Mouse (Mus musculus): ENCODE results near the gene Smad1. TPM values are rescaled to one million over a fixed set of nuclear protein-coding genes. Genes with fewer than 3 reads are reported as not detected.

Smad1 gene
- total RNA-seq, 2 experiments from 2014 or later = 29.0 to 33.2 TPM

GRCm38 (mm10) chr8:79384276-79385271, 14.7 kb downstream of the Smad1 start:
- DNase-seq (ENCODE audit: low spot score in 2 of 2) = no peak

DNA sequence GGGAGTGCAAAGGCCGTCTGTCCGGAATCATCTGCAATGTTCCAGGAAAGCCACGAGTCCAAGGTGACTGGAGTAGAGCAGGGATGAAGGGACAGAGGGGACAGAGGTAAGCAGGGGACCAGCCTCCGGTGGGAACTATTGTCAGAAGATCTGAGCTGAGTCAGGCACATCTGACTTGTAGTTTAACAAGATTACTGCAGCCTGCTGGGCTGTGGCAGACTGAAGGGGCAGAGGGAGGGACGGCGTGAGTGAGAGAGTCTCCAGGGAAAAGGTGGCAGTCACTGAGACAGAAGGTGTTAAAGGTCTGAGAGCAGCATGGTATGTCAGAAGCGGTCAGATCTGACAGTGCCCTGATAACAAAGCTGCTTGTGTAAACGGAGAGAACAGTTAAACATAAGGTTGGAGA, 16.5 kb downstream of the Smad1 start:
- no peak for DNase-seq (ENCODE audit: low spot score in 2 of 2)

DNA sequence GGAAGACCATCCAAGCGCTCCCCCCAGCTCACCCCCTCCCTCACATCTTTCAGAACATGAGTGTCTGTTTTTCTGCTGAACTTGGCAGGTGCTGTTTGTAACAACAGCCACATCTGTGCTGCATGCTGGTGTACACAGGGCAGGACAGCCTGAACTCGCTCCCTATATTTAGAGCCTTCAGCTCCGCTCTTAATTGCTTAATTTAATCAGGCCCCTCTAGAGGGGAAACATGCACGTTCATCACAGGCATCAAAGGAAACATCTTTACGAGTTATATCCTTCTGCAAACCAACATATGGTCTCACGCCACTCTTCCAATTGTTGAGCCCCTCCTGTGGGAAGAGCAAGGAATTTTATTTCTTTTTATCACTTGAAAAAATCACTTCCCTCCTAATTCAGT, 17.5 kb downstream of the Smad1 start:
- DNase-seq (ENCODE audit: low spot score in 2 of 2) = no peak

- DNase-seq (ENCODE audit: low spot score in 2 of 2) = no peak
Observed at GRCm38 (mm10) chr8:79380386-79380785, 18.9 kb downstream of the Smad1 start.

DNA sequence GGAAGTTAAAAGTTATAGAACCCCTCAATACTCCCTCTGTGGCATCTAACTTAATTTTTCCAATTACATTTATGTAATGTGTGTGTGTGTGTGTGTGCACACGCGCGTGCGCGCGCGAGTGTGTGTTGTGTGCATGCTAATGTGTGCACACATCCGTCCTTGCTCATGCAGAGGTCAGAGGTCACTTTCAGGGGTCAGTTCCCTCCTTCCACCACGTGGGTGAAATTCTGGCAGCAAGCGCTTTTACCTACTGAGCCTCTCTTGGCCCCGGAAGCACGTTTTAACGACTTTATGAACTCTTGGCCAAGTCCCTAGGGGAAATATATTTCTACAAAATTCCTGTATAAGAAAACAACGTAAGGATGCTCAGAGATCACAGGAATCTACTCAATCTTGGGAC, 19.3 kb downstream of the Smad1 start:
- DNase-seq (ENCODE audit: low spot score in 2 of 2) = no peak

DNA sequence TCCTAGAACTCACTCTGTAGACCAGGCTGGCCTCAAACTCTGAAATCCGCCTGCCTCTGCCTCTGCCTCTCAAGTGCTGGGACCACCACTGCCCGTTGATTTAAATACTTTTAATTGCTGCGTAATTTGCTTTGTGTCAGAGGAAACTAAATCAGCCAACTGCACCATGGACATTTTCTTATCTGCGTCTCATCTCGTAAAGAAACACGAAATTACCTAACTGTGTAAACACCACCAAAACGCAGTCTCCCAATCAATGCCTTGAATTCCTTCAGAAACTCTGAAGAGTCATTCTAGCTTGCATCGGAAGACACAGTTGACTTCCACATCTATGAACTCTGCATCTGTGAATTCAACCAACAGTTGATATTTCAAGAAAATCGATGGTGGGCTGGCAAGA, 22.7 kb downstream of the Smad1 start:
- DNase-seq (ENCODE audit: low spot score in 2 of 2) = no peak

DNA sequence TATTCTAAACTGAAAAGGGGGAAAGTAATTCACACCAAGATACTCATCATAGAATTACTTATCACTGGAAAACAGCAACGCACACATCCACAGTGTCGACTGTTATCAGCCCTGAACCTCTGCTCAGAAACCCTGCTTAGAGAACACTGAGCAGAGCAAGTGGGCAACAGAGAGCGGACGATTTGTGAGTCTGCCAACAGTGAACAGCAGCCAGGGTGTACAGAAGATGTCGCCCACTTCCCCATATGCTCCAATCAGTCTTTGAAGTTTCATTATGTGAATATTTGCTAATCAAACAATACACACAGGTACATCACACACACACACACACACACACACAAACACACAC, 23.6 kb downstream of the Smad1 start:
- peak in 1 of 2 experiments; percentile 42 for DNase-seq (ENCODE audit: low spot score in 2 of 2)

DNA sequence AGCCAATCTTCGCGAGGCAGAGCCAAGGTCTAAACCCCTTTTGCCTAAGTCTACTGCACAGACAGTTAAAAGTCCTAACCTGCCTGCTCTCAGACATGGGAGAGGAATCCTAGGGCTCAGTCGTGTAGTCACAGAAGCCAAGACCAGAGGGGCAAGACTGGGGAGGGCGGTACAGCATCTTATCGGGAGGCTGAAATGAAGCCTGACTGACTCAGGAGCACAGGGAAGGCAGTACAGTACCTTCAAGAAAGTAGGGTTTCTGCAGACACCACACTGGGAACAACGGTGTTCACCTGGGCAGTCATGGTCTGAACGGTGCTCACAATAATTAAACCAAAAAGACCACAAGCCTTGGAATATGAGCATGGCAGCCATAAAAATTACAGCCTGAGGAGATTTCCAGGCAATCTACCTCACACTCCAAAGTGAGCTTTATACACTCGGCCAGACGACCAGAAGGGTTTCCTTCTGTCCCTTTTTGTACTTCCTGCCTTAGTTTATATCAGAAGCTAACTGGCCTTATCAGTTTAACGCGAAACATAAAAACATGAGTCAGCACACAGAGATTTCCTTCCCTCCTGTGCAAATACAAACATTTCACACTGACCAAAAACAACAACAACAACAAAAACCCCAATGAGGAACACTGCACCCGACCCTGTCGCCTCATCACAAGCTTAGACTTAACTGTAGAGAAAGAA, 24.1 kb downstream of the Smad1 start:
- DNase-seq (ENCODE audit: low spot score in 2 of 2) = no peak

DNA sequence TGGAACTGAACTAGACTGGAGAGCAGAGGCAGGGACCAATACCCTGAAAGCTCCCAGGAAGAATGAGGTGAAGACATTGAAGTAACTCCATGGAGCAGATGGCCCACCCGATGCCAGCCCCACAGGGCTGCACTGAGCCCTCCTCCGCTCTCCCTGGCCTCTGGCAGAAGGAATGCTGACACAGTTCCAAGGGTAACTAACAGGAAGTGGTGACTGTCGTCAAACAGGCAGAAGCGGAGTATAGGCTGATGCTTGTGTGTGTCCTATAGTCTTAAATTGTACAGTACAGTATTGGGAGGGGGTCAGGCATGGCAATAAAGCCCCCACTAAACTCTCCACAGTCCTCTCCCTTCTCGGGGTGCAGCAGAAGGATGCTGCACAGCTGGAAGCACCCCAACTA, 24.9 kb downstream of the Smad1 start:
- DNase-seq (ENCODE audit: low spot score in 2 of 2) = no peak

DNA sequence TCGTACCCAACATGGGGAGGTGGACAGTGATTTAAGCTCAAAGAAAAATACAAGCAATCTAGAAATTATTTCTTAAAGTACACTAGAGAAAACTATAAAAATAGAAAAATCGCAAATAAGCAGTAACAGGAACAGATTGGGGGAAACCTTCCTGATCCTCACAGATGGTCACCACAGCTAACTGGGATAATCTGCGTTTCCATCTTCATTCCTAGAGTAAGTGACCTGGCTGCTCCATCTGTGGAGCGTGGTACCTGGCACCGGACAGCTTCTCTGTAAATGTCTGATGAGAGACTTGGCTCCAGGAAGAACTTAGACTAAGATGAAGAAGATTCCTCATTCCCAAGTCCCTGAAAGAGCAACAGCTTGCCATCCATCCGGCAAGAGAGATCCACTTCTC, 25.8 kb downstream of the Smad1 start:
- DNase-seq (ENCODE audit: low spot score in 2 of 2) = no peak

GRCm38 (mm10) chr8:79372960-79373359, 26.4 kb downstream of the Smad1 start:
- no peak for DNase-seq (ENCODE audit: low spot score in 2 of 2)

GRCm38 (mm10) chr8:79372521-79372920, 26.8 kb downstream of the Smad1 start:
- DNase-seq (ENCODE audit: low spot score in 2 of 2) = no peak

GRCm38 (mm10) chr8:79372084-79372483, 27.2 kb downstream of the Smad1 start:
- DNase-seq (ENCODE audit: low spot score in 2 of 2) = no peak

DNA sequence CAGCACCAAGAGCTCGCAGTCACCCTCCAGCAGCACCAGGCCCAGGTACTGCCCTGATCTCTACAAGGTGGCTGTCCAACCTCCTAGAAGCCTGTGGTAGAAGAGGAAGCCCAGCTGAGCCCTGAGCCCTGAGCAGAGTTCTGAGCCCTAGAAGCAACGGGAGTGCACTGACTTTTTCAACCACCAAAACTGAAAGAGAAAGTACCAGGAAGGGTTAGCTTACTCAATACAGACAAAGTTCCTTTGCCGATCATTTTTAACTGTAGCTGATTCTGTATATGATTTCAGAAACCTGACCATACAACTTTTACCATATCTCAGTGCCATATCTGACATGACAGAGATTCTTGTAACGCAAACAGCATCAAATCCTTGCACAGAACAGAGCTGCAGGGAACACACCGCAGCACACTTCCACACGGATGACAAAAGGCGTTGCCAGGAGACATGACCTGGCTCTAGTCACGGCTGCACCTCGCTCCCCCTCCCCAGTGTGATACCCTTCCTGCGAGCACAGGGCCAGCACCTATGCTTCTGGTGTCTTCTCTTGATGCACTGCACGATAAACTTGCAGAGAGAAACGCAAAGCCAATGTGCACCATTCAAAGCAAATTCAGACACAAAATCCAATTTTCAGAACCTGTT, 28.6 kb downstream of the Smad1 start:
- no peak for DNase-seq (ENCODE audit: low spot score in 2 of 2)

GRCm38 (mm10) chr8:79369163-79369562, 30.2 kb downstream of the Smad1 start:
- no peak for DNase-seq (ENCODE audit: low spot score in 2 of 2)

DNA sequence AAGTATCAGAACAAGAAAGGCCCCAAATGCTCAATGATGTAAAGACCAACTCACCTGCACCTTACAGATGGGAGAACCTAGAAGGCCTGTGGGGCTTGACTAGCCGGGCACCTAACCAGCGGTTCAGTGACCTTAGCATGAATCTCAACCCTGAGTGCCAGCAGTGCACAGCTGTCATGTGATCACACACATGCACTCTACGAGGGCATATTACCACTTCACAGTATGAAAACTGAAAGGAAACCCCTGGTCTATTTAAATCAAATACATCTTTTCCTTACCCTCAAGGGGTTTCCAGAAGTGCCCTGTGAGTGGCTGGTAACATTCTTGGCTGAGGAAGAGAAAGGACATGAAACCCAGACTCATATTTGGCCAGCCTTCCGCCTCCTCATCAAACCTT, 31.4 kb downstream of the Smad1 start:
- no peak for DNase-seq (ENCODE audit: low spot score in 2 of 2)

GRCm38 (mm10) chr8:79367350-79367749, 32.0 kb downstream of the Smad1 start:
- DNase-seq (ENCODE audit: low spot score in 2 of 2) = no peak

GRCm38 (mm10) chr8:79366227-79366626, 33.1 kb downstream of the Smad1 start:
- no peak for DNase-seq (ENCODE audit: low spot score in 2 of 2)

DNA sequence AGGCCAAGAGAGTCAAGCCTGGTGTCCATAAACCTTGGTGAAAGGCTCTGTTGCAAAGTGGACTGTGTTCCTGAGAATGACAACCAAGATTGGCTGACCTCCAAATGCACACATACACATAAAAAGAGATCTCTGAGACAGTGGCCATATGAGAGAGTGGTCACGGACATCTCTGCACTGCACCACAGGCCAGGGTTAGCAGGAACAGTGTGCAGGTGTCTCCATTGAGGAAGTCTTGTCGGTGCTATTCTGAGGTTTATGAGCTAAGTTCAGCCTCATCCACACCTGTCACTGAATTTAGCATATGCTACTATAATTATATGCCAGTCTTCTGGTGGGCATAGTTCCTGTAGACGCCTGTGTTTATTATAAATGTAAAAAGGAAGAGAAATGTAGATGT, 33.6 kb downstream of the Smad1 start:
- DNase-seq (ENCODE audit: low spot score in 2 of 2) = no peak

- DNase-seq (ENCODE audit: low spot score in 2 of 2) = no peak
Observed at GRCm38 (mm10) chr8:79364806-79365205, 34.5 kb downstream of the Smad1 start.

GRCm38 (mm10) chr8:79362430-79362829, 36.9 kb downstream of the Smad1 start:
- no peak for DNase-seq (ENCODE audit: low spot score in 2 of 2)
